Mouse (Mus musculus) MEL (cell line): ENCODE measurements around the gene Ankrd40. TPM values are rescaled to one million over a fixed set of nuclear protein-coding genes. Genes with fewer than 3 reads are reported as not detected.

Experiments
- DNase-seq: peaks from one replicate; pipeline ENCODE4 v3.0.0; 2011; ENCODE audit warnings: low read depth, low spot score
- H3K27ac ChIP-seq: 2 replicates; pipeline ENCODE4 v1.5.1; 2012; ENCODE audit warnings: low read depth, mild to moderate bottlenecking, control low read depth, low read length, moderate library complexity; ENCODE audit not compliant: control insufficient read depth
- H3K27me3 ChIP-seq, 2 experiments: fragments of 150-350 bp in 1 of 2; sonication (generic) in 1 of 2; 2 replicates each; pipeline ENCODE4 v1.6.1; 2012; ENCODE audit warnings: low read length in 2 of 2, mild to moderate bottlenecking in 2 of 2, improper control_type of control experiment in 1 of 2, moderate library complexity in 1 of 2; ENCODE audit not compliant: insufficient read depth in 2 of 2, control insufficient read depth in 1 of 2
- H3K36me3 ChIP-seq, 2 experiments: 2 replicates each; pipeline ENCODE4 v1.6.1; 2012 to 2014; ENCODE audit warnings: low read length in 2 of 2, improper control_type of control experiment in 1 of 2, inconsistent platforms in 1 of 2, mild to moderate bottlenecking in 1 of 2; ENCODE audit not compliant: insufficient read depth in 2 of 2, control insufficient read depth in 1 of 2
- H3K4me1 ChIP-seq, 2 experiments: fragments of 150-350 bp in 1 of 2; sonication (generic) in 1 of 2; 2 replicates each; pipeline ENCODE4 v1.6.1; 2012; ENCODE audit warnings: low read length in 2 of 2, improper control_type of control experiment in 1 of 2, mild to moderate bottlenecking in 1 of 2; ENCODE audit not compliant: insufficient read depth in 2 of 2, control insufficient read depth in 1 of 2
- H3K4me3 ChIP-seq, 2 experiments: fragments of 150-350 bp in 1 of 2; sonication (generic) in 1 of 2; 2 replicates each; pipeline ENCODE4 v1.5.1; 2012; ENCODE audit warnings: low read depth in 2 of 2, low read length in 2 of 2, mild to moderate bottlenecking in 2 of 2, moderate library complexity in 2 of 2, control low read depth in 1 of 2, improper control_type of control experiment in 1 of 2; ENCODE audit not compliant: control insufficient read depth in 1 of 2, insufficient read depth in 1 of 2
- H3K79me2 ChIP-seq: 2 replicates; pipeline ENCODE4 v1.6.1; 2012; ENCODE audit warnings: mild to moderate bottlenecking, low read length, moderate library complexity; ENCODE audit not compliant: control insufficient read depth, poor library complexity, insufficient read depth
- H3K9ac ChIP-seq: 2 replicates; pipeline ENCODE4 v1.6.1; 2012; ENCODE audit warnings: low read depth, mild to moderate bottlenecking, control low read depth, low read length, moderate library complexity; ENCODE audit not compliant: control insufficient read depth, poor library complexity, severe bottlenecking
- H3K9me3 ChIP-seq: fragments of 150-350 bp; sonication (generic); replicated peaks from 2 replicates; pipeline ENCODE4 v1.6.1; 2012; ENCODE audit warnings: mild to moderate bottlenecking, low read length, improper control_type of control experiment, moderate library complexity; ENCODE audit not compliant: insufficient read depth
- BHLHE40 ChIP-seq: IDR thresholded peaks from 2 replicates; pipeline ENCODE4 v1.6.1; 2012; ENCODE audit warnings: low read depth, mild to moderate bottlenecking, inconsistent platforms, low read length, improper control_type of control experiment, borderline replicate concordance
- E2F4 ChIP-seq: IDR thresholded peaks from 2 replicates; pipeline ENCODE4 v1.6.1; 2011; ENCODE audit warnings: low read depth, low read length, improper control_type of control experiment, borderline replicate concordance
- ETS1 ChIP-seq: IDR thresholded peaks from 2 replicates; pipeline ENCODE4 v1.6.1; 2012; ENCODE audit warnings: low read depth, mild to moderate bottlenecking, inconsistent platforms, low read length, improper control_type of control experiment, moderate library complexity
- JUND ChIP-seq: IDR thresholded peaks from 2 replicates; pipeline ENCODE4 v1.6.1; 2011; ENCODE audit warnings: low read depth, mild to moderate bottlenecking, improper control_type of control experiment, low read length
- MAX ChIP-seq: IDR thresholded peaks from 2 replicates; pipeline ENCODE4 v1.6.1; 2011; ENCODE audit warnings: low read length, improper control_type of control experiment
- MYB ChIP-seq: IDR thresholded peaks from 2 replicates; pipeline ENCODE4 v1.6.1; 2011; ENCODE audit warnings: mild to moderate bottlenecking, low read depth, low read length, improper control_type of control experiment
- NELFE ChIP-seq: IDR thresholded peaks from 2 replicates; pipeline ENCODE4 v1.6.1; 2011; ENCODE audit warnings: low read depth, low read length, improper control_type of control experiment
- POLR2AphosphoS5 ChIP-seq: IDR thresholded peaks from 2 replicates; pipeline ENCODE4 v1.6.1; 2012; ENCODE audit warnings: low read depth, borderline replicate concordance, mild to moderate bottlenecking, inconsistent platforms, low read length, moderate library complexity, mixed read lengths
- RAD21 ChIP-seq: IDR thresholded peaks from 2 replicates; pipeline ENCODE4 v1.6.1; 2011; ENCODE audit warnings: mild to moderate bottlenecking, low read depth, low read length, improper control_type of control experiment
- SMC3 ChIP-seq: IDR thresholded peaks from 2 replicates; pipeline ENCODE4 v1.6.1; 2011; ENCODE audit warnings: low read depth, low read length, improper control_type of control experiment
- TAL1 ChIP-seq: IDR thresholded peaks from 2 replicates; pipeline ENCODE4 v1.6.1; 2012; ENCODE audit warnings: mild to moderate bottlenecking, inconsistent platforms, low read length, moderate library complexity, mixed read lengths
- TBP ChIP-seq: IDR thresholded peaks from 2 replicates; pipeline ENCODE4 v1.8.0; 2011; ENCODE audit warnings: low read depth, low read length, improper control_type of control experiment
- USF2 ChIP-seq, 2 experiments: IDR thresholded peaks; 2 replicates each; pipeline ENCODE4 v1.6.1; 2011 to 2012; ENCODE audit warnings: improper control_type of control experiment in 2 of 2, low read length in 2 of 2, borderline replicate concordance in 1 of 2, inconsistent platforms in 1 of 2, low read depth in 1 of 2, mild to moderate bottlenecking in 1 of 2; ENCODE audit not compliant: insufficient read depth in 1 of 2
- ZKSCAN1 ChIP-seq: IDR thresholded peaks from 2 replicates; pipeline ENCODE4 v1.6.1; 2012; ENCODE audit warnings: low read depth, mild to moderate bottlenecking, inconsistent platforms, low read length, improper control_type of control experiment, moderate library complexity
- ZNF384 ChIP-seq: IDR thresholded peaks from 2 replicates; pipeline ENCODE4 v1.6.1; 2012; ENCODE audit warnings: low read depth, mild to moderate bottlenecking, inconsistent platforms, low read length, improper control_type of control experiment
- polyA plus RNA-seq, 2 experiments: library from polyadenylated mRNA; stranded (reverse) in 1 of 2; unstranded in 1 of 2; fragments of >175 nt in 1 of 2; fragments of >200 nt in 1 of 2; gene quantifications; 2 replicates each; pipeline versions ENCODE4 v1.2.1 to v1.2.4; 2012; ENCODE audit warnings: low replicate concordance in 2 of 2, low read depth in 1 of 2; ENCODE audit not compliant: insufficient read length in 2 of 2, insufficient read depth in 1 of 2, missing spikeins in 1 of 2
- total RNA-seq: library from RNA; depleted of rRNA; stranded (reverse); fragments of 300-350 nt; gene quantifications from 2 replicates; pipeline ENCODE4 v1.2.3, GENCODE M21; 2012

Gene Ankrd40
- total and polyA plus RNA-seq, 3 experiments, result 37.1 to 60.0 TPM; not detected in 1

DNA sequence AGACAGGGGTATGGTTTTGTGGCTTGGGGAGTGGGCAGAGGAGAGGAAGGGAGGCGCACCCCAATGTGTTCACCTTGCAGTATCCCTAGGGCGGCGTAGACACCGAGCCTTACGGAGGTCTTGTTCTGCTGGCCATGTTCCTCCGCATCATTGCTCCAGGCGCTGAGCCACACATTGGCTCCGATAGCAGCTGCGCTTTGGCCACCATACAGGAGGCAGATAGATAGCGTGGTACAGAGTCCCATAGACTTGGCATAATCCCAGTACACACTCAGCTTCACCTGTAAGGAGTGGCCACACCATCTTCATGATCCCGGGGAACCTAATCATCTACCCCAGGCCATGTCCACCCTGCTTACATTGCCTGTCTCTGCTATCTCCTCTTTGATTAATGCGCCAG lies 31.4 kb downstream of the Ankrd40 start:
- Histone ChIP-seq H3K27me3 (peaks cover 8 to 10% of the 10 kb centered on the region in 2 experiments), H3K27ac (no peak overlapping the region), H3K4me3 (no peak overlapping the region), H3K36me3 (no peaks in the 10 kb centered on the region), H3K9me3 (no peaks in the 10 kb centered on the region), H3K4me1 (no peaks in the 10 kb centered on the region), H3K9ac (no peak overlapping the region), H3K79me2 (no peaks in the 10 kb centered on the region)
- TF ChIP-seq RAD21 (no peak), JUND (no peak), TAL1 (no peak), MAX (no peak), SMC3 (no peak), ZNF384 (no peak), ZKSCAN1 (no peak), BHLHE40 (no peak)
- DNase-seq, result no peak

DNA sequence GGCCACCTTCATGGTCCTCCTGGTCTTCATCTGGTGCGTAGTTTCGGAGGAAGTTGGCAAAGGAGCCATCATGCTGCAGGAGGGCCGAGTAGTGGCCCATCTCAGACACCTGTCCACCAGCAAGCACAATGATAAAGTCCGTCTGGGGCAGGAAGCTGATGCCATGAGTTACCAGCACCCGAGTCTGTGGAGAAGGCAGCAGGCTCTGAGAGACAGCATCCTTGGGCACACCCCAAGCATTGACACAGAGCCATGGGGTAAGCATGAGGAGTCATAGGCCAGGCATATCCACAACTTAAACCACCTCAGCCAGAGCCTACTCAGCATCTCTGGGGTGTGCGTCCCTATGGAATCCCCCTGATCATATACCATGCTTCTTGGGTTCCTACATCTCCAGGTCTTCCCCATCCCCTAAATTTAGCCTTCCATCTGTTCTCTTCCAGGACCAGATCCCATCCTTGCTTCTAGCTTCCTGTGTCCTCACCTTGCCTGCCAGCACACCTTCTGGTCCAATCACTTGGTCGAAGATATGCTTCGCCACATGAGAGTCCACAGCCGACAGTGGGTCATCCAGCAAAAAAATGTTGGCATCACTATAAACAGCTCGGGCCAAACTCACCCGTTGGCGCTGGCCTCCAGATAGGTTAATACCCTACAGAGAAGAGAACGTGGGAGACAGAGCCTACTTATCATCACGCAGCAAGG lies 33.5 kb downstream of the Ankrd40 start:
- Histone ChIP-seq H3K79me2 (no peaks in the 10 kb centered on the region), H3K27me3 (peaks cover 5 to 10% of the 10 kb centered on the region in 2 experiments), H3K4me3 (no peak overlapping the region), H3K4me1 (no peaks in the 10 kb centered on the region), H3K36me3 (no peaks in the 10 kb centered on the region), H3K9me3 (no peaks in the 10 kb centered on the region), H3K9ac (no peak overlapping the region), H3K27ac (no peak overlapping the region)
- DNase-seq, result no peak
- no peak for TF ChIP-seq SMC3
- no peak for TF ChIP-seq MYB
- TF ChIP-seq RAD21, result no peak
- TF ChIP-seq NELFE, result no peak

DNA sequence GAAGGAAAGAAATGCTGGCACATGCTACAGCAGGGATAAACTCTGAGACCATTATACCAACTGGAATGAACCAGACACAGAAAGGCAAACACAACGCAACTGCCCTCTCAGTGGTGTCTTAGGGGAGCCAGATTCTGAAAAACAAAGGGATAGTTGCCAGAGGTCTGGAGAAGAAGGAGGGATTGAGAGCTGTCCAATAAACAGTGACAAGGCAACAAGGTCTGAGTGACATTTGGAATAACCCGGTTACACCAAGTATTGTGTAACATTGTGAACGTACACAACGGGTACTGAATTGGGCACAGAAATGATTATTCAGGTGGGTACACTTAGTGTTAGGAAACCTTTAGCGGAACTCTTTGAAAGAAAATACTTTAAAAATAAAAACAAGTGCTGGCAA lies 34.3 kb downstream of the Ankrd40 start:
- H3K4me1 ChIP-seq, result no peaks in the 10 kb centered on the region
- H3K4me3 ChIP-seq, result no peak overlapping the region
- H3K9ac ChIP-seq, result no peak overlapping the region
- no peaks in the 10 kb centered on the region for H3K9me3 ChIP-seq
- H3K79me2 ChIP-seq, result no peaks in the 10 kb centered on the region
- peaks cover 4 to 6% of the 10 kb centered on the region in 2 experiments for H3K27me3 ChIP-seq
- no peaks in the 10 kb centered on the region for H3K36me3 ChIP-seq
- no peak for DNase-seq
- no peak overlapping the region for H3K27ac ChIP-seq
- no peak for TF ChIP-seq RAD21
- TF ChIP-seq E2F4, result no peak
- no peak for TF ChIP-seq ETS1
- TF ChIP-seq TBP, result no peak
- TF ChIP-seq USF2 (IDR thresholded peaks at IDR 0.05; ENCODE audit: borderline replicate concordance in 1 of 2, insufficient read depth in 1 of 2, low read depth in 1 of 2, low read length in 2 of 2), result no peak
- TF ChIP-seq JUND, result no peak
- TF ChIP-seq POLR2AphosphoS5, result no peak
